Mouse (Mus musculus) left cerebral cortex, adult 11 months (tissue): ENCODE results near the gene Il4i1.

ENCODE experiments used
- DNase-seq: peaks from one replicate; pipeline ENCODE4 v3.0.0; 2022; ENCODE audit warnings: low spot score

Il4i1 gene

GRCm38 (mm10) chr7:44819391-44819790 is 3.2 kb downstream of the Il4i1 start:
- no peak for DNase-seq

GRCm38 (mm10) chr7:44819863-44820262 is 3.7 kb downstream of the Il4i1 start:
- no peak for DNase-seq

- DNase-seq = no peak
These were observed 4.3 kb downstream of the Il4i1 start for GRCm38 (mm10) chr7:44820525-44820924.

DNA sequence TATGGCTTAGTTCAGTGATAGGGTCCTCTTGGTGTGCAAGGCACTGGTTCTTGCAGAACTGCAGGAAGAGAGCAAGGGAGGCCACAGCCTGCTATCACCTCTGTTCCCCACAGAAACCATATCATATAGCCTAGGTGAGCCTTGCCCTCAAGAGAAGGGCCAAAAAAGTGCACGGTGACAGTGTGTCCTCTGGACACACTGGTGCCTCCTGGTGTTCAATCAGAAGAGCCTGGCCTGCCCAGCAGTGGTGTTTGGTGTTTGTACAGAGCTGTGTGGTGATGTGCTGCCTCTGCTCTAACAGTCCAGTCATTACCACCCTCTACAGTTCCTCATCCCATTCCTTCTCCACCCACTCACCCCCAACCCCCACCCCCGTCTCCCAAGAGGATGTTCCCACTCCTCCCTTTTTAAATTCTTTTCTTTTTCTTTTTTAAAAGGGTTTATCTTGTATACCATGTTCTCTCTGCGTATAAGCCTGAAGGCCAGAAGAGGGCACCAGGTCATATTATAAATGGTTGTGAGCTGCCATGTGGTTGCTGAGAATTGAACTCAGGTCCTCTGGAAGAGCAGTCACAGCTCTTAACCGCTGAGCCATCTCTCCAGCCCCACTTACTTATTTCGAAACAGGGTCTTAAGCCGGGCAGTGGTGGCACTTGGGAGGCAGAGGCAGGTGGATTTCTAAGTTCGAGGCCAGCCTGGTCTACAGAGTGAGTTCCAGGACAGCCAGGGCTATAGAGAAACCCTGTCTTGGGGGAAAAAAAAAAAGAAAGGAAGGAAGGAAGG is 5.7 kb downstream of the Il4i1 start:
- DNase-seq = no peak

GRCm38 (mm10) chr7:44823409-44823808 is 7.2 kb downstream of the Il4i1 start:
- no peak for DNase-seq

- DNase-seq = no peak
These were observed 8.7 kb downstream of the Il4i1 start for GRCm38 (mm10) chr7:44824872-44825271.

DNA sequence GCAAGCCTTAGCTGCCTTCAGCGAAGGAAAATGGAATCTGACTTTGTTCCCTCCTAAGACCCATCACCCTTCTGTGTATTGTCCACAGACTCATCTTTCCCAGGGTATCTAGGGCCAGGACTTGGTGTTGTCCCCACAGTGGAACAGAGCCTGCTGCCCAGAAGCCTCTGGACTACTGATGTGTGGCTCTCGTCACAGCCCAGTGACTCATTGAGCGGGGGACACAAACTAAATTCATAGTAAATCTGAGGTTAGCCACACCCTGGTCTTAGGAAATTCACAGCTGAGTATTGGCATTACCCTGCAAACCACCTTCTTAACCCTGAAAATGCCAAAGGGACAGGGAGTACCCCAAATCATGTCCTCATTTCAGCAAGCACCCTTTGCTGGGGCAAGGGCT is 10.6 kb downstream of the Il4i1 start:
- no peak for DNase-seq

GRCm38 (mm10) chr7:44828706-44829105 is 12.5 kb downstream of the Il4i1 start:
- DNase-seq = no peak

GRCm38 (mm10) chr7:44832763-44833162 is 16.6 kb downstream of the Il4i1 start:
- no peak for DNase-seq

- no peak for DNase-seq
These were observed 19.3 kb downstream of the Il4i1 start for GRCm38 (mm10) chr7:44835373-44836015.

- no peak for DNase-seq
These were observed 19.8 kb downstream of the Il4i1 start for GRCm38 (mm10) chr7:44836016-44836404.

DNA sequence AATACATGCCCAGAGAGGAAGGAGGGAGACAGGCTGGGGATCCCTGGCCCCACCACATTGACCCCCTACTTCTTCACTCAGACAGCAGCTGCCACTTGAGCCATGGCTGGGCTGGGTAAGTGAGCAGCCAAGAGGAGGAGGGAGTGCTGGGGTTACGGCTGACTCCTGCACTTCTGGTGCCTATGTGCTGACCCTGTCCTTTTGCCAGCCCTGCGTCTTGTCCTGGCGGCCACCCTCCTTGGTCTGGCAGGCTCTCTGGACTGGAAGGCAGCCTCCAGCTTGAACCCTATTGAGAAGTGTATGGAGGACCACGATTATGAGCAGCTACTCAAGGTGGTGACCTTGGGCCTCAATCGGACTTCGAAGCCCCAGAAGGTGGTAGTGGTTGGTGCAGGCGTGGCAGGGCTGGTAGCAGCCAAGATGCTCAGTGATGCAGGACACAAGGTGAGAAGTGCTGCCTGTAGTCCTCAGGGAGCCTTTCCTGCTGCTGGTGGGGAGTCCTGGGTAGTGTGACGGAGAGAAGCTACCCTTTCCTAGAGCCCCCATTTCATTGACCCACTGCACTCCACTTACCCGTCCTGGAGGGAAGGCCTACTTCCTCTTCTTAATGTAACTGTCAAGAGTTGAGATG is 20.4 kb downstream of the Il4i1 start:
- no peak for DNase-seq

DNA sequence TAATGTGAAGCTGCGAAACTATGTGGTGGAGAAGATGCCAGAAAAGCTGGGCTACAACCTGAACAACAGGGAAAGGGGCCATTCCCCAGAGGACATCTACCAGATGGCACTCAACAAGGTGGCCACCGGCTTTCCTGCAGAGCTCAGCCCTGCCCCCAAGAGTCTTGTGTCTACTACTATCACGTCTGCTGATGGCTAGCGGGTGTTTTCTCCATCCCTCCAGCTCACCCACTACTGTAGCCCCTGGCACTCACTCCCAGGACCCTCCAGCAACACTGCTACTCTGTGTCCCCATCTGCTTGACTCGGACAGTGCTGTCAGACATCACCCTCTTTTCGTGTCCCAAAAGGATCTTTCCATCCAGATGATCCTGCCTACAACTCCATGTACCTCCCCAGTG is 21.9 kb downstream of the Il4i1 start:
- no peak for DNase-seq

DNA sequence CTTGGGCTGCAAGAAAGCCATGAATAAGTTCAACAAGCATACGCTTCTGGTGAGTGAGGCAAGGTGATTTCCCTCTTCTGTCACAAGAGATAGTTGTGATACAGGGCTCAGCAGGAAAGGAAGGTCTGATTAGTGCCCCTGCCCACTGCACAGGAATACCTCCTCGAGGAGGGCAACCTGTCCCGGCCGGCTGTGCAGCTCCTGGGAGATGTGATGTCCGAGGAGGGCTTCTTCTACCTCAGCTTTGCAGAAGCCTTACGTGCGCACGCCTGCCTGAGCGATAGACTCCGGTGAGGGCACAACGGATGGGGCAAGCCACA is 22.9 kb downstream of the Il4i1 start:
- DNase-seq = no peak

- DNase-seq = no peak
These were observed 23.5 kb downstream of the Il4i1 start for GRCm38 (mm10) chr7:44839491-44840191.

DNA sequence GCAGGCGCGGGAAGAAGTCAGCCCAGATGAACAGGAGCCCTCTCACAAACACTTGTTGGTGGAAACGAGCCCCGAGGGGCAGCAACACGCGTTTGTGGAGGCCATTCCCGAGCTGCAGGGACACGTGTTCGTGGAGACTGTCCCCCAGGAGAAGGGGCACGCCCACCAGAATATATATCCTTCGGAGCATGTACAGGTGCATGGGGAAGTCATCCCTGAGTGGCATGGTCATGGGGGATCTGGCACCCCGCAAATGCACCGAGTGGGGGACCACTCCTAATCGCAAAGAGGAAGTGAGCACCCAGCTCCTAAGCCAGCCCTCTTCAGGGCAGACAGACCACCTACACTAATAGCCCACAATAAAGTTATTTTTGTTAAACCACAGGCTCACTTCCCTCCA is 24.2 kb downstream of the Il4i1 start:
- no peak for DNase-seq

DNA sequence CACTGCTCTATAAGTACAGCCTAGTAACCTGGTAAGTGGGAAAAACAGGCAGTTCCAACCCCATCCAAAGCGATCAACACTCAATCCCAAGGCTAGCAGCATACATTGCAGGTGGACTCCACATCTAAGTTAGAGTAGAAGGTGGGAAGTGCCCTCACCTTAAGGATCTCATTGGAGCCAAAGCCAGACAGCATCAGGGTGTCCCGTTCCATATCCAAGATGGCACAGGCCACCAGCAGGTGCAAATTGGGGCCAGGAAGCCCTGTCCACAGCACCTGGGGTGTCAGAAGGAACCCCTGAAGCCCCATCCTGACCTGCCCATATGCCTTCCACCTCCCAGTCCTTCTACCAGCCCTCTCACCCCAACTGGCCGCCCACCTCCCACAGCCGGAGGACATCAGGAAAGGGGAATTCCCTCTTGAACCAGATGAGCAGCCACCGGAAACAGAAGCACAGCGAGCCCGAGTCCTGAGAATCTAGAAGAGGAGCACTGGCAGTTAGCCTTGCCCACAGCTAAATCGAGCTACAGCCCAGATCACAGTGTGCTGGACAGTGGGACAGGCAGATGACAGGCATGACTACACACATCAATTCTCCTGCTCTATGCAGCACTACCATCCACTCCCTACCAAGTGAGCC is 25.8 kb downstream of the Il4i1 start:
- DNase-seq = no peak

- DNase-seq = no peak
These were observed 28.8 kb downstream of the Il4i1 start for GRCm38 (mm10) chr7:44845006-44845405.

DNA sequence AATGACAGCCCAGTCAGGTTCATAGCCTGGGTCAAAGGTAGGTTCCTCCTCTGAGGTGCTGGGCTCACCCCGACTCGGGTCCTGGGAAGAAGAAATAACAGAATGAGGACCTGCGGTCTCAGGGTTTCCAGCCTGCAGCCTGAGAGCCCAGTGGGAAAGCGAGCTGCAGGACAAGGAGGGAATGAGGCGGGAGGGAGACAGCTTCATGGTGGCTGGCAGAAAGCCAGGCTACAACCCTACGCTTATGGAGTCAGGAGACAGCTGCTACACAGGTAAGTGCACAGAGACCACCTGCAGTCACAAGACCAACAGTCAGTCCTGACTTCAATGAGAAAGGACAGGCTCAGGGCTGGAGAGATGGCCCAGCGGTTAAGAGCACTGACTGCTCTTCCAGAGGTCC is 30.6 kb downstream of the Il4i1 start:
- no peak for DNase-seq

DNA sequence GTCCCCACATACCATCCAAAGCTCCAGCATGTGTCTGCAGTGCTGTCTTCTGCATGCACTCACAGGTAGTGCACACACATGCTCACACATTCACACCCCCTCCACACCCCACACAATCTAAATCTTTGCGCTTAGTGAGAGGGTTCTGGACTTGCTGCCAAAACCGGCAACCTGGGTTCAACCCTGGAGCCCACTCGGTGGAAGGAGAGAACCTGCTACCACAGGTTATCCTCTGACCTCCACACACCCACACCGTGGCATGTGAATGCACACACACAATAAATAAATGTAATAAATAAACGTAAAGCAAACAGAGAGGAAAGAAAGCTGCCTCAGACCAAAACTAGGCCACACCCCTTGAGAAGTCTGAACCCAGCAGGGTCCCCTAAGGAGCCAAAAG is 31.6 kb downstream of the Il4i1 start:
- DNase-seq = no peak

- peak; percentile 100 for DNase-seq
These were observed 32.6 kb downstream of the Il4i1 start, which contains the start of the genes Akt1s1 and Tbc1d17 for GRCm38 (mm10) chr7:44848561-44849415. Akt1s1 (plus strand) TSS chr7:44848991. Tbc1d17 (minus strand) TSS chr7:44849079.
